ENCODE assay signal across 16 mouse cellular contexts in genomic region chr2:26240330-26240729, GRCm38 (mm10). TPM values are rescaled to one million over a fixed set of nuclear protein-coding genes. Genes with fewer than 3 reads are reported as not detected.
DNase-seq lines count a peak whose midpoint lies in the region; ATAC-seq lines count a peak whose summit lies in the region.
"Had no signal": no experiment of that assay in that cellular context is flagged by ENCODE, and none has a peak within 500 bp of the region (broad histone marks: within the 10 kb centered on the region; RNA-seq: fewer than 3 reads in every experiment).

No protein-coding gene starts in this region.

- no peak overlapping the region for H3K4me3 ChIP-seq in lung, embryonic 15.5 days
- H3K4me3 ChIP-seq: kidney, embryonic 15.5 days; liver, embryonic 12.5 days; midbrain, embryonic 15.5 days had no signal

- H3K4me1 ChIP-seq in lung, embryonic 15.5 days, result peaks cover 26% of the 10 kb centered on the region

- H3K27me3 ChIP-seq in lung, embryonic 15.5 days, result no peaks in the 10 kb centered on the region
- H3K27me3 ChIP-seq: kidney, embryonic 15.5 days; midbrain, embryonic 15.5 days had no signal

- H3K27ac ChIP-seq in lung, embryonic 15.5 days, result peak overlapping the region; percentile 32; the same call in 1 of the 2 replicates
- H3K27ac ChIP-seq: kidney, embryonic 15.5 days; liver, embryonic 12.5 days; midbrain, embryonic 15.5 days had no signal

- WGBS in lung, embryonic 15.5 days, result 27% methylated on average over 9 of the region's 9 CpGs

- no peak overlapping the region for H3K9ac ChIP-seq in lung, embryonic 15.5 days
- H3K9ac ChIP-seq: kidney, embryonic 15.5 days; liver, embryonic 12.5 days; midbrain, embryonic 15.5 days had no signal

- peak; percentile 9 for DNase-seq in embryo, embryonic 11 days
- no peak for DNase-seq in embryo, embryonic 10.5 days (ENCODE audit: low spot score)
- DNase-seq in layer of hippocampus, adult 9-11 months, result peak; percentile 15
- DNase-seq in layer of hippocampus, adult 8-10 months (ENCODE audit: low spot score in 2 of 2), result no peak
- peak; percentile 54 for DNase-seq in MN1 (ENCODE audit: low spot score)
- DNase-seq in yolk sac, embryonic 10.5 days (ENCODE audit: low spot score), result no peak
- DNase-seq in heart, adult 18-20 months, result no peak
- DNase-seq: gastrocnemius, postnatal 36 days; spleen, adult 18-20 months had no signal

- H3K4me2 ChIP-seq in lung, embryonic 15.5 days, result no peak overlapping the region; the same call in 1 of the 2 replicates
- H3K4me2 ChIP-seq: kidney, embryonic 15.5 days; liver, embryonic 12.5 days; midbrain, embryonic 15.5 days had no signal

- peak; percentile 40; the same call in 1 of the 2 replicates for ATAC-seq in lung, embryonic 15.5 days (ENCODE audit: borderline replicate concordance, extremely low read depth, low FRiP score, low TSS enrichment)
- ATAC-seq: liver, embryonic 12.5 days; midbrain, embryonic 15.5 days; Patski had no signal

- H3K36me3 ChIP-seq in lung, embryonic 15.5 days, result no peaks in the 10 kb centered on the region
- H3K36me3 ChIP-seq: kidney, embryonic 15.5 days; liver, embryonic 12.5 days; midbrain, embryonic 15.5 days had no signal

- H3K9me3 ChIP-seq in lung, embryonic 15.5 days, result no peaks in the 10 kb centered on the region
- H3K9me3 ChIP-seq: kidney, embryonic 15.5 days; liver, embryonic 12.5 days; midbrain, embryonic 15.5 days had no signal

RNA-seq across cellular contexts. Expression of gene Qsox2, which starts 3.0 kb away (rescaled TPM):
- 10 to 100 TPM; 22.9 to 26.5 (median 24.9) TPM for total RNA-seq in layer of hippocampus, adult 8-10 months (2022)
- polyA plus RNA-seq in lung, embryonic 15.5 days (2015; fragmentation: Nextera tagmentation; extraction: Ambion mirVana), result 22.8 and 24.5 TPM in 2 replicates
- total RNA-seq in heart, adult 18-20 months (2021), result 10 to 100 TPM; 13.8 TPM

RNA-seq across cellular contexts. Expression of gene Lhx3, which starts 32.2 kb away (rescaled TPM):
- under 1 TPM in 3 of 4 experiments, not detected in 1; 0.27 to 0.53 (median 0.31) TPM for total RNA-seq in layer of hippocampus, adult 8-10 months (2022)
- not detected in 2 replicates for polyA plus RNA-seq in lung, embryonic 15.5 days (2015; fragmentation: Nextera tagmentation; extraction: Ambion mirVana)
- total RNA-seq in heart, adult 18-20 months (2021), result not detected
- total RNA-seq: common myeloid progenitor, adult 5-6 weeks; gastrocnemius, postnatal 36 days had no signal
- polyA plus RNA-seq: heart, postnatal 0 days; kidney, embryonic 15.5 days; liver, embryonic 12.5 days; midbrain, embryonic 15.5 days; Patski had no signal

RNA-seq across cellular contexts. Expression of gene Ccdc187, which starts 54.0 kb away (rescaled TPM):
- total RNA-seq in layer of hippocampus, adult 8-10 months (2022), result 1 to 10 TPM in 3 of 4 experiments, under 1 TPM in 1; 0.47 to 1.9 (median 1.5) TPM
- 0.31 and 0.34 TPM in 2 replicates for polyA plus RNA-seq in lung, embryonic 15.5 days (2015; fragmentation: Nextera tagmentation; extraction: Ambion mirVana)
- under 1 TPM; 0.05 to 0.13 TPM for total RNA-seq in heart, adult 18-20 months (2021)
- total RNA-seq: common myeloid progenitor, adult 5-6 weeks had no signal

Comparison
In these comparisons a context has a peak if more than half of its experiments do, and no peak if none do; other contexts are left out.
1. DNase-seq: peak in embryo, embryonic 11 days (single experiment), layer of hippocampus, adult 9-11 months (single experiment) and MN1 (single experiment); none in embryo, embryonic 10.5 days (single experiment), layer of hippocampus, adult 8-10 months (0 of 2), yolk sac, embryonic 10.5 days (single experiment) and heart, adult 18-20 months (0 of 2).